Mouse (Mus musculus): Measurements from ENCODE around the gene Tubb4b. TPM values are rescaled to one million over a fixed set of nuclear protein-coding genes. Genes with fewer than 3 reads are reported as not detected.

The Tubb4b gene
- 344 and 395 TPM in 2 replicates for polyA plus RNA-seq (2012; rRNA removed)

GRCm38 (mm10) chr2:25224492-25224765 lies at the start of gene Tubb4b:
TSS of gene Tubb4b (minus strand) at chr2:25224702.

DNA sequence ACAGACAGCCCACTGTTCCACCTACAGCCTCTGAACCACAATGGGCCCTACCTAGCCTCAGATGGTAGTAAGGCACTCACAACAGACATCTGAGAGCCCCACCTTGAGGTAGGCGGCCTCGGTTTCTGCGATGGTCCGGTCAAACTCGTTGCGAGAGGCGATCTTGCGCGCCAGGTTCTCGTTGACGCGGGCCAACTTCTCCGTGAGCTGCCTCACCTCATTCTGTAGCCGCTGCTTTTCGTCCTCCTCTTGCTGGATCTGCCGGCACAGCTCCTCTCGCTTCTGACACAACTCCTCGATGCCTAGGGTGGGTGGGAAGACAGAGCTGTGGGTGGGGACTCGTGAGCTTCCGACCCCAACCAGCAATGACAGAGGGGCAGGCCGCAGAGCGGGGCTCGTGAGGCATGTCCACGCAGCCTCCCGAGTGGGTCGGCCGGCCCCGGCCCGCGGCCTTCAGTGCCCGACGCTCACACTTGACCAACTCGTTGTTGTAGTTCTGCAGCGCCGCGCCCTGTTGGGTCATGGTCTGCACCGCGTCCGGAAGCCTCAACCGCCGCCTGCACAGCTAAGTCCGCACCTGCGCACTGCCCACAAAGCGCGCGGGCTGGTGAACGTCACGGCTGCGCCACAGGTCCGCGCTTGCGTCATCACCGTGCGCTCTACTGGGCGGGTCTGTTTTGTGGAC lies 47.5 kb upstream of the Tubb4b start, which contains the start of the genes Ssna1 and Anapc2:
Ssna1 (minus strand) TSS at position 612 of the 685 bp plus-strand sequence.
Anapc2 (plus strand) TSS at position 652 of the 685 bp plus-strand sequence.

DNA sequence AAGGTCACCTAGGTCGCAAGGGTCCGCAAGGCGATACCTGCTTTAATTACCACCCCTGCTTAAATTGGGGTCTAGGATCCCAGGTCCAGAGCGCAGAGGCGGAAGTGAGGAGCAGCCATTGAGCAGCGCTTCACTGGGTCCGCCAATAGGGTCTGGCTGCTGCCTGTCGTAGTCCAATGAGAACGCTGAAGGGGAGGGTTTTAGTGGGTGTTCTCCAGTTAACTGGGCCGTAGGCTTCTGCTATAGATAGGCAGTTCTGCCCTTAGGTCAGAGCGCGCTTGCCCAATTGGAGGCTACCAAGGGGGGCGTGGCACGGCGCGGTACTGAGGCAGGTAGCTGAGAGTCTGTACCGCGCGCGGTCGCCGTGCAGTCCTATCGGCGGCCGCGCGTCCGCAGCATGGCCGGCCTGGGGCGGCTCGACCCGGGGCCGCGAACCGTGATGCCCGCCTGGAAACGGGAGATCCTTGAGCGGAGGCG lies 37.8 kb upstream of the Tubb4b start, which contains the start of gene Tprn:
Tprn (plus strand) TSS at position 328 of the 477 bp plus-strand sequence.

GRCm38 (mm10) chr2:25255284-25255779 lies 30.8 kb upstream of the Tubb4b start, which contains the start of gene Tmem203:
TSS of gene Tmem203 (plus strand) at chr2:25255439.

DNA sequence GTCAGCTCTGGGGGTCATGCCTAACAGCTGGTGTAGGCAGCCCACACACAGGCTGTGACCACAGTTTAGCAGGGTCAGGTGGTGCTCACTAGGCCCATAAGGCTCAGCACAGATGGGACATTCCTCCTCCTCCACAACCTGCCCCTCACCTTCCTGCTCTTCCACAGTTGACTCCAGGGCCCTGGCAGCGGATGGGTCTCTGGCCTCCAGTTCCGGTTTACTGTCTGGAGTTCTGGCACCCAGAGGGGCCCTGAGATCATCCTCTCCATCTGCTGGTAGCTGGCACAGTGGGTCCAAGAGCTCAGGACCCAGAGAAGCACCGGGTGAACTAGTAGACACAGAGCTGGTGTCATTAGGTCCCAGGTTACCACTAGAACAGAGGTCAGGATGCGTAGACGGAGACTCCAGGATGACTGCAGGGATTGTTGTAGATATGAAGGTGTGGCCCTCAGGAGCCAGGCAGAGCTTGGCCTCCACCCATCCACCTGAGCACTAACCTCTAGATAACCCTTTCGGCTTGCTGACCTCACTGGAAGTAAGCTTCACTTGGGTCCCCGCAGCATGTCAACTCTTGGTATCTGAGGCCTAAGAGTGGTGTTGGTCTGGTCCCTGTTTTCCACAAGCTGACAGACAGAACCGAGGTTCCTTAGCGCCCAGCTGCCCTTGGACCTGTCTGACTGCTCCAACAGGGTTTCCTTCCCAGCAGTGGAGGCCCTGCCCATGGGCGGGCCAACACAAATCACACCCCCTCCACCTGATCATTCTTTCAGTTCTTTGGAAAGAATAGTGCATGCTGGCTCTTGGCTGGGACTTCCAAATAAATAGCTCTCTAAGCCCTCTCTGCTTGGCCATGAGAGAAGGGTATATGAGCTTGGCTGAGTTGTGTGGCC lies 21.9 kb upstream of the Tubb4b start, which contains the start of gene AL732309.1:
AL732309.1 (minus strand) TSS at position 681 of the 890 bp plus-strand sequence.

DNA sequence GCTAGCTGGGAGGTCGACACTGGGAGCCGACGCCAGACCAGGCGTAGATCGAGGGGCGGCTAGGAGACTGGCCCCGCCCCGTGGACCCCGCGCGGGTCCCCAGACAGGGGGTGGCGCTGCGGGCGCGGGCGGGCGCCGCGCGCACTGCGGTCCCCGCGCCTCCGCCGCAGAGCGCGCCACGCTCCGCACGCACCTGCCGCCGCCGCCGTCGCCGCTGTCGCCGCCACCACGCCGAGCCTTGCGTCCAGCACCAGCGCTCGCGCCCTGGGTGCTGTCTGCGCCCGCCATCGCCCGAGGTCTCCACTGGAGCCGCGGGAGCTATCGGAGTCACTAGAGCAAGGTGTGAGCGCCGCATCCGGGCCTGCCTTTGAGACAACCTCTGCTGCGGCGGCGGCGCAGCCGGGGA lies 17.6 kb upstream of the Tubb4b start, which contains the start of the genes Rnf208 and Cysrt1:
Rnf208 (plus strand) TSS at position 155 of the 406 bp plus-strand sequence.
Cysrt1 (minus strand) TSS at position 352 of the 406 bp plus-strand sequence.

GRCm38 (mm10) chr2:25236614-25237013 lies 12.1 kb upstream of the Tubb4b start, which contains the start of gene Rnf224:
TSS of gene Rnf224 (minus strand) at chr2:25236787.

DNA sequence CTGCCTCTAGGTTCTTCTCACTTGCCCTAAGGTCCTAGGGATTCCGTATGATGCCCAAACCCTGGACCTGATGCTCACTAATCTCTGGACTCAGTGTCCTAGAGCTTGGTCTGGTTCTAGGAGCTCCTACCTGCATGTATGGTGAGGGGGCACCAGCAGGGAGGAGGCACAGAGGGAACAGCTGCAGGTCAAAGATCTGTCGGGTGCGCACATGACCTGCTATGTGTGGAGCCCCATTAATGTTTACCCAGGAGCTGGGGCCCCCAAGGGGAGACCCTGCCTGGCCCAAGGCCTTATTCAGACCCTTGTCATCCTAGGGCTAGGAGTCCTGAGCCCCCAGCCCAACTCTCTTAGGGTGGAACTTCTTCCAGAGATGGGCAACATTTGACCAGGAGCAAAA lies 9.5 kb upstream of the Tubb4b start, which contains the start of gene Slc34a3:
Slc34a3 (minus strand) TSS at position 315 of the 400 bp plus-strand sequence.

GRCm38 (mm10) chr2:25218445-25218844 lies 6.1 kb downstream of the Tubb4b start, which contains the start of gene Fam166a:
TSS of gene Fam166a (plus strand) at chr2:25218745.

DNA sequence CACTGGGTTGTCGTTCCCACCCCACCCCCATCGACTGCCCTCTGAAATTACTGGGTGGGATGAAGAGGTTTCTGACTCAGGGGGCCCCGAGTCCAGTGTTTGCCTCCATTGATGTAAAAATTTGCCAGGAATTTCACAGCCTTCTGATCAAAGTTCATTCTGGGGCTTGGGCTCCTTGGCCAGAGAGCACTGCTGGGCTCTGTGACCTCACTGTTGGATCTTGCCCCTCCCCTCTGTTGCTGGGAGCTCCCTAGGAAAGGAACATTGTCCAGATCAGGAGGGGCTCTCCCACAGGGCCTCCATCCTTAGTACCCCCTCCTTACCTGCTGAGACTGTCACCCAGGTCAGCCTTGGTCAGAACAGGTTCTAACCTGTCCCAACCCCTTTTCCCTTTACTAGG lies 10.1 kb downstream of the Tubb4b start, which contains the start of gene Stpg3:
Stpg3 (minus strand) TSS at position 194 of the 400 bp plus-strand sequence.

GRCm38 (mm10) chr2:25211121-25211670 lies 13.3 kb downstream of the Tubb4b start, which contains the start of gene Nelfb:
TSS of gene Nelfb (minus strand) at chr2:25211489.

DNA sequence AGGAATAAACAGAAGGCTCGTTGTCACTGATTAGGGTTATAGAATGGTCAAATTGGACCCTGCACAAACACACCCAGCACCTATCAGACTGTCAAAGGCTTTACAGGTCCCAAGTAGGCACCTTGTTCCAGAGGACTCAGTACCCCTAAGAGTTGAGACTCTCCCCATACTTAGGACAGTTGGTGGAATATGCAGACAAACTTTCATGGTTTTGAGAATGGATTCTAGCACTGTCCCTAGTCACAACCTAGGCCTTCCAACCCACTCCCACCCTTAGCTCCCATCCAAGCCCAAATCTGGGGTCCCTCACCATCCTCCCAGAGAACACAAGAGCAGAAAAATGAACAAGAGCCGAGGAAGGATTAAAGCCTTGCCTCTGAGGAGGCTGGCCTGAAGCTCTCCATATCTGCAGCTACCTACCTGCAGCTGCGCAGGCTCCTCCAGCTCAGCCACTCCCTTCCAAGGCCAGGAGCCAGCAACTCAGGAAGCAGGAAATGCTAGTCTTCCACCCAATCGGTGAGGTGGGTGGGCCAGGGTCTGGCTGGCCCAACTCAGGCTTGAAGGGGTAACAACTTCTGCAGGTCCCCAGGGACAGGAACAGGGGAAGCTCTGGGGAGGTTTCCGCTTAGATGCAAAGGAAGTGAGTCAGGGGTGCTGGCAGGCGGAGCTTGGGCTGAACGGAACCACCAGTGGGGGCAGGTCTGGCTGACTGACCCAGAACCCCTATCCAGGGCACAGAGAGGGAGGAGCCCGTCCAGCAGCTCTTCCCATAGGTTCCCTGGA lies 28.1 kb downstream of the Tubb4b start, which contains the start of gene Tor4a:
Tor4a (minus strand) TSS at position 715 of the 783 bp plus-strand sequence.

DNA sequence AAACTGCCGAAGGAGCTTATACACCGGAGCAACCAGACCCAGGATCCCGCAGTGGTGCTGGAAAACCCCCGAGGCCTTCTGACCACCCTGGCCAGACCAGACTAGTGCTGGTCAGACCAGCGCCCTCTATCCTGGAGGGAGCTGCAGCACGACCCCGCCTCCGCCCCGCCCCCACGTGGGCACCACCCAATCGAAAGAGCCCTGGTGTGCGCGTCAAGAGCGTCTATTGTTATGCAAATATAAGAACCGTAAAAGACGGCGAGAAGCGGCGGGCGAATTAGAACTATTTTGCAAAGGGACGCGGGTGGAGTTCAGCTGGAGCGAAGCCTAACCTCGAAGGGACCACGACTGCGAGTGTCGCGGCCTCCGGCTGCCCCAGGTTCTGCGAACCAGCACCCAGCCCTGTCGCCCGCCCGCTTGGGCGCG lies 44.0 kb downstream of the Tubb4b start, which contains the start of gene Nrarp:
Nrarp (plus strand) TSS at position 281 of the 426 bp plus-strand sequence.

Other genes with a start within 250 kb of the Tubb4b start
- 38.0 and 42.6 TPM in 2 replicates for gene Mrpl41, start 249.6 kb downstream of the Tubb4b start, polyA plus RNA-seq (2012; rRNA removed)
- gene Pnpla7, start 248.7 kb downstream of the Tubb4b start, polyA plus RNA-seq (2012; rRNA removed), result 18.9 and 24.4 TPM in 2 replicates
- 31.2 and 35.7 TPM in 2 replicates for gene Nsmf, start 170.3 kb downstream of the Tubb4b start, polyA plus RNA-seq (2012; rRNA removed)
- 36.7 and 53.2 TPM in 2 replicates for gene Entpd8, start 144.4 kb downstream of the Tubb4b start, polyA plus RNA-seq (2012; rRNA removed)
- 0.72 and 0.76 TPM in 2 replicates for gene Noxa1, start 129.6 kb downstream of the Tubb4b start, polyA plus RNA-seq (2012; rRNA removed)
- gene Nrarp, start 43.9 kb downstream of the Tubb4b start, polyA plus RNA-seq (2012; rRNA removed), result 2.5 and 3.5 TPM in 2 replicates
- gene Tor4a, start 27.8 kb downstream of the Tubb4b start, polyA plus RNA-seq (2012; rRNA removed), result 6.2 and 6.6 TPM in 2 replicates
- gene Nelfb, start 13.2 kb downstream of the Tubb4b start, polyA plus RNA-seq (2012; rRNA removed), result 17.8 and 19.8 TPM in 2 replicates
- gene Stpg3, start 10.1 kb downstream of the Tubb4b start, polyA plus RNA-seq (2012; rRNA removed), result not detected in 2 replicates
- gene Fam166a, start 6.0 kb downstream of the Tubb4b start, polyA plus RNA-seq (2012; rRNA removed), result not detected in 2 replicates
- gene Slc34a3, start 9.7 kb upstream of the Tubb4b start, polyA plus RNA-seq (2012; rRNA removed), result 0.05 TPM in 1 of 2 replicates, not detected in the other
- 0.02 TPM in 1 of 2 replicates, not detected in the other for gene Rnf224, start 12.1 kb upstream of the Tubb4b start, polyA plus RNA-seq (2012; rRNA removed)
- 0.78 TPM in 2 replicates for gene Rnf208, start 17.6 kb upstream of the Tubb4b start, polyA plus RNA-seq (2012; rRNA removed)
- not detected in 2 replicates for gene Cysrt1, start 17.8 kb upstream of the Tubb4b start, polyA plus RNA-seq (2012; rRNA removed)
- 4.5 and 4.6 TPM in 2 replicates for gene AL732309.1, start 22.2 kb upstream of the Tubb4b start, polyA plus RNA-seq (2012; rRNA removed)
- 12.7 and 14.9 TPM in 2 replicates for gene Tmem203, start 30.7 kb upstream of the Tubb4b start, polyA plus RNA-seq (2012; rRNA removed)
- gene Tprn, start 37.9 kb upstream of the Tubb4b start, polyA plus RNA-seq (2012; rRNA removed), result 2.4 and 3.4 TPM in 2 replicates
- 48.3 and 51.8 TPM in 2 replicates for gene Ssna1, start 47.7 kb upstream of the Tubb4b start, polyA plus RNA-seq (2012; rRNA removed)
- gene Anapc2, start 47.8 kb upstream of the Tubb4b start, polyA plus RNA-seq (2012; rRNA removed), result 19.6 and 21.3 TPM in 2 replicates
- gene Tmem210, start 63.4 kb upstream of the Tubb4b start, polyA plus RNA-seq (2012; rRNA removed), result not detected in 2 replicates
- 0.05 TPM in 1 of 2 replicates, not detected in the other for gene Lrrc26, start 65.2 kb upstream of the Tubb4b start, polyA plus RNA-seq (2012; rRNA removed)
- 0.01 TPM in 1 of 2 replicates, not detected in the other for gene Grin1, start 94.5 kb upstream of the Tubb4b start, polyA plus RNA-seq (2012; rRNA removed)
- 5.0 and 5.1 TPM in 2 replicates for gene Man1b1, start 107.6 kb upstream of the Tubb4b start, polyA plus RNA-seq (2012; rRNA removed)
- gene Dpp7, start 131.7 kb upstream of the Tubb4b start, polyA plus RNA-seq (2012; rRNA removed), result 16.5 and 17.1 TPM in 2 replicates
- gene Uap1l1, start 141.0 kb upstream of the Tubb4b start, polyA plus RNA-seq (2012; rRNA removed), result 7.3 and 8.2 TPM in 2 replicates
- 8.4 and 10.1 TPM in 2 replicates for gene Sapcd2, start 147.6 kb upstream of the Tubb4b start, polyA plus RNA-seq (2012; rRNA removed)
- gene Entpd2, start 171.2 kb upstream of the Tubb4b start, polyA plus RNA-seq (2012; rRNA removed), result 6.0 and 7.2 TPM in 2 replicates
- 6.9 and 7.6 TPM in 2 replicates for gene Npdc1, start 174.6 kb upstream of the Tubb4b start, polyA plus RNA-seq (2012; rRNA removed)
- 0.87 and 0.96 TPM in 2 replicates for gene Fut7, start 198.6 kb upstream of the Tubb4b start, polyA plus RNA-seq (2012; rRNA removed)
- gene Abca2, start 204.0 kb upstream of the Tubb4b start, polyA plus RNA-seq (2012; rRNA removed), result 2.1 and 2.4 TPM in 2 replicates
- 1.8 and 2.3 TPM in 2 replicates for gene Clic3, start 232.1 kb upstream of the Tubb4b start, polyA plus RNA-seq (2012; rRNA removed)
- gene Paxx, start 236.4 kb upstream of the Tubb4b start, polyA plus RNA-seq (2012; rRNA removed), result 12.5 and 13.0 TPM in 2 replicates
- 0.68 and 0.72 TPM in 2 replicates for gene Ptgds, start 245.3 kb upstream of the Tubb4b start, polyA plus RNA-seq (2012; rRNA removed)

All from liver, embryonic 18 days (tissue).